Mouse (Mus musculus) heart, embryonic 13.5 days (tissue): Measurements from ENCODE around the gene Trdmt1. TPM values are rescaled to one million over a fixed set of nuclear protein-coding genes. Genes with fewer than 3 reads are reported as not detected.

Source experiments
- ATAC-seq: fragments of 200-750 bp; cut with Nextera tagmentation; 2 replicates; pipeline ENCODE4 v1.8.0; 2017; ENCODE audit warnings: moderate TSS enrichment; ENCODE audit not compliant: insufficient number of reproducible peaks, low FRiP score, low TSS enrichment; ENCODE audit errors: extremely low read depth
- H3K27ac ChIP-seq: fragments of 300-500 bp; sonication (generic); replicated peaks from 2 replicates; pipeline ENCODE4 v1.5.1; 2015; ENCODE audit warnings: moderate library complexity, mild to moderate bottlenecking, inconsistent platforms
- H3K27me3 ChIP-seq: fragments of 300-500 bp; sonication (generic); replicated peaks from 2 replicates; pipeline ENCODE4 v1.6.1; 2015; ENCODE audit warnings: mild to moderate bottlenecking, inconsistent platforms
- H3K36me3 ChIP-seq: fragments of 300-500 bp; sonication (generic); 2 replicates; pipeline ENCODE4 v1.6.1; 2015; ENCODE audit warnings: mild to moderate bottlenecking, inconsistent platforms
- H3K4me1 ChIP-seq: fragments of 300-500 bp; sonication (generic); 2 replicates; pipeline ENCODE4 v1.6.1; 2015; ENCODE audit warnings: inconsistent platforms
- H3K4me2 ChIP-seq: fragments of 300-500 bp; sonication (generic); 2 replicates; pipeline ENCODE4 v1.6.1; 2015; ENCODE audit warnings: inconsistent platforms, mild to moderate bottlenecking, moderate library complexity
- H3K4me3 ChIP-seq: fragments of 300-500 bp; sonication (generic); 2 replicates; pipeline ENCODE4 v1.5.1; 2015; ENCODE audit warnings: moderate library complexity, mild to moderate bottlenecking, inconsistent platforms
- H3K9ac ChIP-seq: fragments of 300-500 bp; sonication (generic); 2 replicates; pipeline ENCODE4 v1.6.1; 2015; ENCODE audit warnings: inconsistent platforms, mild to moderate bottlenecking, moderate library complexity
- H3K9me3 ChIP-seq: fragments of 300-500 bp; sonication (generic); 2 replicates; pipeline ENCODE4 v1.6.1; 2016; ENCODE audit warnings: inconsistent platforms
- WGBS: fragments of 180-500 bp; shearing (Covaris S2); methylation state at CpG from one replicate; pipeline ENCODE4 v1.1.7; 2015; ENCODE audit warnings: mixed read lengths; 5-methylcytosine and 5-hydroxymethylcytosine counted together
- polyA plus RNA-seq: library from polyadenylated mRNA; unstranded; fragments of >200 nt; fragmentation: Nextera tagmentation; extraction: Ambion mirVana; gene quantifications from 2 replicates; pipeline ENCODE4 v1.2.1, GENCODE M21; 2015

Gene Trdmt1
- polyA plus RNA-seq, 1 experiment from 2014 or later = 9.3 TPM

- H3K4me1 ChIP-seq = peaks cover 37% of the 10 kb centered on the region
- no peaks in the 10 kb centered on the region for H3K9me3 ChIP-seq
- H3K27ac ChIP-seq = no peak overlapping the region
- no peak overlapping the region for H3K4me2 ChIP-seq
- H3K4me3 ChIP-seq = no peak overlapping the region
- no peaks in the 10 kb centered on the region for H3K27me3 ChIP-seq
- H3K9ac ChIP-seq = no peak overlapping the region
- ATAC-seq = no peak
- no peaks in the 10 kb centered on the region for H3K36me3 ChIP-seq
These were observed 11.8 kb upstream of the Trdmt1 start for GRCm38 (mm10) chr2:13556239-13556638.

DNA sequence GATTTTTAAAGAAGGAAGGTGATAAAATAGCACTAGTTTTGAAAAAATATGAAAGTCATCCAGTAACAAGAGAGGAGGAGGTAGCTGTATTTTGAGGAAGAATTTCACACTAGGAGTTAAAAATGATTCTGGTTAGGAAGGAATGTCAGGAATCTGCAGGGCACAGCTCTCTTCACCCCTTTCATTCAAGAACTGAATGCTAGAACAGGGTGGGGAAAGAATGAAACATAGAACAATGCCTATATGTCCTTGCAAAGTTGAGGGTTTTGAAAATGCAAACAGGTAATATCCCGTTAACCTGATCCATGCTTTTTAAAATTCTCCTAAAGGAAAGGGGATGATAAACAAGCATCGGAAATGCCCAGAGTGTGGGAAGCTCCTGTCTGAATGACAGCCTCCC, 9.5 kb upstream of the Trdmt1 start:
- Histone ChIP-seq H3K27me3 (no peaks in the 10 kb centered on the region), H3K36me3 (no peaks in the 10 kb centered on the region), H3K4me3 (no peak overlapping the region), H3K27ac (no peak overlapping the region), H3K9me3 (no peaks in the 10 kb centered on the region), H3K4me1 (peaks cover 43% of the 10 kb centered on the region), H3K9ac (no peak overlapping the region), H3K4me2 (peak overlapping the region; percentile 19)
- WGBS = 43% methylated on average over 2 of the region's 2 CpGs
- no peak for ATAC-seq

- no peak overlapping the region for H3K27ac ChIP-seq
- 68% methylated on average over 3 of the region's 3 CpGs for WGBS
- no peak overlapping the region for H3K4me3 ChIP-seq
- H3K9ac ChIP-seq = no peak overlapping the region
- H3K4me1 ChIP-seq = peaks cover 23% of the 10 kb centered on the region
- no peaks in the 10 kb centered on the region for H3K9me3 ChIP-seq
- ATAC-seq = no peak
- H3K36me3 ChIP-seq = no peaks in the 10 kb centered on the region
- no peaks in the 10 kb centered on the region for H3K27me3 ChIP-seq
- H3K4me2 ChIP-seq = no peak overlapping the region
These were observed 4.3 kb upstream of the Trdmt1 start for GRCm38 (mm10) chr2:13548749-13549148.

DNA sequence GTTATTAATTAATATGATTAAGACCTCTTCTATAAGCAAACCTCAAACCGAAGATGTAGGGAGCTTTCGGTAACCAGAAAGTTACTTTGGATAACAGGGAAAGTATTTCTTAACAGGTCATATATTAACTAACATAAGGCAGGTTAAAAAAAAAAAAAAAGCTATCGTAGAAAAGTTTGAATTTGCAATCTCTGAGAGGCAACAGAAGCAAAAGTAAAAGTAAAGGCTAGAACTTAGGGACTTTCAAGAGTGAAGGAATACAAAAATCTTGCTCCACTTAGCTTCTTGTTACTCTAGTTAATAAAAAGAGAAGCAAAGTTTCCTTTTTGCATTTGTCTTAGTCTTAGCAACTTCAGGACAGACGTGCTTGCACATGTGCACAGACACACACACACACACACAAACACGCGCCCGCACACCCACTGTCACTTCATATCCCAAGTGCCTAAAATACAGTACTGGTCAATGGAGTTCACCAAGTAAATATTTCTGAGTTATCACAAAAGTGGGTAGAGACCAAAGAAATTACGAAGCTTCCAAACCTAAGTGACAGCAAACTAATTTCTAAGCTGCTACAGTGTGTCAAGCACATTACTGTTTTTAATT, 846 bp downstream of the Trdmt1 start:
- 52% methylated on average over 8 of the region's 8 CpGs for WGBS
- H3K36me3 ChIP-seq = no peaks in the 10 kb centered on the region
- H3K4me3 ChIP-seq = peak overlapping the region; percentile 63
- peaks cover 19% of the 10 kb centered on the region; the same call in 1 of the 2 replicates for H3K4me1 ChIP-seq
- peak overlapping the region; percentile 91 for H3K27ac ChIP-seq
- peak overlapping the region; percentile 86 for H3K9ac ChIP-seq
- no peaks in the 10 kb centered on the region for H3K9me3 ChIP-seq
- H3K27me3 ChIP-seq = no peaks in the 10 kb centered on the region
- no peak for ATAC-seq
- peak overlapping the region; percentile 80 for H3K4me2 ChIP-seq

GRCm38 (mm10) chr2:13539860-13540259, 4.6 kb downstream of the Trdmt1 start:
- Histone ChIP-seq H3K27me3 (no peaks in the 10 kb centered on the region), H3K27ac (no peak overlapping the region), H3K9me3 (no peaks in the 10 kb centered on the region), H3K36me3 (no peaks in the 10 kb centered on the region), H3K9ac (no peak overlapping the region), H3K4me1 (peaks cover 22% of the 10 kb centered on the region), H3K4me2 (no peak overlapping the region), H3K4me3 (no peak overlapping the region)
- WGBS = 93% methylated on average over 1 of the region's 1 CpGs
- no peak for ATAC-seq

GRCm38 (mm10) chr2:13538704-13539377, 5.6 kb downstream of the Trdmt1 start:
- Histone ChIP-seq H3K4me2 (no peak overlapping the region), H3K9ac (no peak overlapping the region), H3K4me1 (peaks cover 20% of the 10 kb centered on the region), H3K9me3 (no peaks in the 10 kb centered on the region), H3K4me3 (no peak overlapping the region), H3K27ac (no peak overlapping the region), H3K27me3 (no peaks in the 10 kb centered on the region), H3K36me3 (no peaks in the 10 kb centered on the region)
- WGBS = 44% methylated on average over 6 of the region's 6 CpGs
- no peak for ATAC-seq

DNA sequence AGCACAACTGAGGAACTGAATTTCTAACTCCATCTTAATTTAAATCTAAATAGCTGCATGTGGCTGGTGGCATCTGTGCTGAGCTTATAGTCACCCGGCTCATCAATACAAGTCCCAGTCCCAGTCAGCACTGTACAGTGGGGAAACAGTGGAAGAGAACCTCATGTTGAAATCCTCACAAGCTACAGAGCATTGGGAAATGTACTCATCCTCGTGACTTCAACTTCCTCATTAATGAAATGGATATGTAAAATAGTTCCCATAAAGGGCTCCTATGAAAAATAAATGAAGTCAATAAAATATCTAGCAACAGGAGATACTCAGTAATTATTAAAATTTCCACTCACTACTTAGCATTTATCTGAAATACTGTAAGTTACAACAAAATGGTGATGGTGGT, 6.2 kb downstream of the Trdmt1 start:
- Histone ChIP-seq H3K4me2 (no peak overlapping the region), H3K9me3 (no peaks in the 10 kb centered on the region), H3K27ac (no peak overlapping the region), H3K4me1 (peaks cover 16% of the 10 kb centered on the region), H3K9ac (no peak overlapping the region), H3K36me3 (no peaks in the 10 kb centered on the region), H3K4me3 (no peak overlapping the region), H3K27me3 (no peaks in the 10 kb centered on the region)
- 86% methylated on average over 2 of the region's 2 CpGs for WGBS
- no peak for ATAC-seq

- Histone ChIP-seq H3K4me1 (peaks cover 11% of the 10 kb centered on the region), H3K9me3 (no peaks in the 10 kb centered on the region), H3K4me2 (no peak overlapping the region), H3K4me3 (no peak overlapping the region), H3K27me3 (no peaks in the 10 kb centered on the region), H3K36me3 (no peaks in the 10 kb centered on the region), H3K9ac (no peak overlapping the region), H3K27ac (no peak overlapping the region)
- WGBS = 12% methylated on average over 2 of the region's 2 CpGs
- no peak for ATAC-seq
These were observed 6.7 kb downstream of the Trdmt1 start for GRCm38 (mm10) chr2:13537733-13538132.

GRCm38 (mm10) chr2:13536747-13537146, 7.7 kb downstream of the Trdmt1 start:
- no peak overlapping the region for H3K4me3 ChIP-seq
- H3K36me3 ChIP-seq = no peaks in the 10 kb centered on the region
- H3K9ac ChIP-seq = no peak overlapping the region
- ATAC-seq = no peak
- no peaks in the 10 kb centered on the region for H3K27me3 ChIP-seq
- H3K9me3 ChIP-seq = no peaks in the 10 kb centered on the region
- H3K4me2 ChIP-seq = no peak overlapping the region
- H3K27ac ChIP-seq = no peak overlapping the region
- peaks cover 11% of the 10 kb centered on the region for H3K4me1 ChIP-seq

- Histone ChIP-seq H3K36me3 (no peaks in the 10 kb centered on the region), H3K9me3 (no peaks in the 10 kb centered on the region), H3K27ac (no peak overlapping the region), H3K4me1 (peaks cover 24% of the 10 kb centered on the region), H3K4me2 (no peak overlapping the region), H3K27me3 (no peaks in the 10 kb centered on the region), H3K4me3 (no peak overlapping the region), H3K9ac (no peak overlapping the region)
- no peak for ATAC-seq
- WGBS = 57% methylated on average over 6 of the region's 6 CpGs
These were observed 13.8 kb downstream of the Trdmt1 start for GRCm38 (mm10) chr2:13530639-13531038.

- Histone ChIP-seq H3K27ac (no peak overlapping the region), H3K9me3 (no peaks in the 10 kb centered on the region), H3K4me2 (no peak overlapping the region), H3K9ac (no peak overlapping the region), H3K27me3 (no peaks in the 10 kb centered on the region), H3K4me1 (peaks cover 27% of the 10 kb centered on the region), H3K36me3 (no peaks in the 10 kb centered on the region), H3K4me3 (no peak overlapping the region)
- ATAC-seq = no peak
- 87% methylated on average over 3 of the region's 3 CpGs for WGBS
These were observed 15.1 kb downstream of the Trdmt1 start for GRCm38 (mm10) chr2:13529253-13529933.

DNA sequence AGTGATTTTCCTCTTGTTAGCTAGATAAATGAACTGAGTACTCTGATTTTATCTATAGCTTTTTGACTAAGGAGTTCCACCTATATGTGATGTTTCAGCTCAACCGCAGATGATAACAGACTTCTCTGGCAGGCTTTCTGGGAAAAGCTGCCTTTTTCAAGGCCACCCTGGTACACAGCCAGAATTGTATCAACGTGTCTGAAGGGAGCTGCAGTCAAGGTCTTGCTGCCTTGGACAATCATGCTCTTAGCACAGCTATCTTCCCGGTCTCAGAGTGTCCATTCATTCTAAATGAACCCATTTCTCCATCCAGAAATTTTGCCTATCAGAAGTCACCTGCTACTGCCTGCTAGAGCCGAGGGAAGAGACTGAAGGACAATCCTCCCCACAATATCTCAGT, 16.9 kb downstream of the Trdmt1 start:
- Histone ChIP-seq H3K27ac (peak overlapping the region; percentile 39; the same call in 1 of the 2 replicates), H3K4me1 (peaks cover 35% of the 10 kb centered on the region), H3K27me3 (no peaks in the 10 kb centered on the region), H3K4me3 (no peak overlapping the region), H3K9me3 (no peaks in the 10 kb centered on the region), H3K36me3 (no peaks in the 10 kb centered on the region), H3K9ac (no peak overlapping the region), H3K4me2 (no peak overlapping the region)
- ATAC-seq = no peak
- WGBS = 51% methylated on average over 4 of the region's 4 CpGs
